Mouse (Mus musculus) left cerebral cortex, adult 8-10 months (tissue): ENCODE measurements at regions not wholly inside any gene's neighbourhood (a gene's known extent, or its start where the extent isn't known, plus 50 kb on each side); places are given as distances from the start of the nearest gene placed in this dataset.

Experiments used
- DNase-seq, 2 experiments: peaks; one replicate each; pipeline ENCODE4 v3.0.0; 2022; ENCODE audit warnings: low spot score in 2 of 2

DNA sequence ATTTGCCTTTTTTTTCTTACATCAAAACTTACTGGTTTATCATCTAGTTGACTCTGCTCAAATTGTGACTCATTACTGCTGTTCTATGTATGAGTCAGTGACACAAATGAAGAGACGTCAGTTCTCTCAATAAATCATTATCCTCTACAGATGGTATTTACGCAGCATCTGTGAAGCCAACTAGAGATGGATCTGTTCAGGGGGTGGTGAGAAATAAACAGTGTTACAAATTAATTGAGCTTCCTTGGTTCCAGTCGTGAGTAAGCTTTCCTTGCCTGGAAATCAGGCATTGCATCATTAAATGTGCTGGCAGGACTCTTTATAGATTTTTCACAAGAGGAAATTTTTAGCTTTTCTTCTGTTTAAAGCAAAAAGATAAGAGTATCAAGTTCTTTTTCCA, 544.5 kb downstream of the H2afb1 start:
- DNase-seq = peak in 1 of 2 experiments; percentile 29
